Mouse (Mus musculus) CH12.LX (cell line): ENCODE results near the gene Dpm2.

ENCODE experiments used
- BHLHE40 ChIP-seq: IDR thresholded peaks from 2 replicates; pipeline ENCODE4 v1.6.1; 2011; ENCODE audit warnings: mild to moderate bottlenecking, low read depth, low read length, improper control_type of control experiment
- CTCF ChIP-seq, 2 experiments: IDR thresholded peaks in 1 of 2; conservative IDR thresholded peaks in 1 of 2; 2 replicates each; pipeline ENCODE4 v1.5.1; 2011 to 2012; ENCODE audit warnings: low read depth in 2 of 2, low read length in 2 of 2, improper control_type of control experiment in 1 of 2, inconsistent platforms in 1 of 2, mild to moderate bottlenecking in 1 of 2, moderate library complexity in 1 of 2
- EP300 ChIP-seq: IDR thresholded peaks from 2 replicates; pipeline ENCODE4 v1.6.1; 2011; ENCODE audit warnings: low read length, improper control_type of control experiment
- MAX ChIP-seq: IDR thresholded peaks from 2 replicates; pipeline ENCODE4 v1.6.1; 2011; ENCODE audit warnings: low read length, improper control_type of control experiment
- MYC ChIP-seq: IDR thresholded peaks from 2 replicates; pipeline ENCODE4 v1.6.1; 2011; ENCODE audit warnings: low read depth, mild to moderate bottlenecking, improper control_type of control experiment, low read length
- USF1 ChIP-seq: IDR thresholded peaks from 2 replicates; pipeline ENCODE4 v1.6.1; 2014; ENCODE audit warnings: low read depth, mild to moderate bottlenecking, inconsistent platforms, low read length, improper control_type of control experiment

GRCm38 (mm10) chr2:32604631-32605030, 34.0 kb downstream of the Dpm2 start:
- TF ChIP-seq USF1 (no peak), CTCF (conservative IDR thresholded peaks at IDR 0.05 in 1 of 2, IDR thresholded peaks at IDR 0.05 in 1 of 2; ENCODE audit: low read depth in 2 of 2, low read length in 2 of 2) (no peak), MYC (no peak), BHLHE40 (no peak), MAX (no peak), EP300 (no peak)
